Mouse (Mus musculus) liver, adult (tissue): Measurements from ENCODE around the gene Prkcb.
A peak's percentile ranks its signal among the peaks of the same experiment; 100 is the strongest.

ENCODE experiments used
- GATA4 ChIP-seq: IDR thresholded peaks from 2 replicates; pipeline ENCODE4 v1.6.1; 2014; ENCODE audit warnings: mild to moderate bottlenecking, low read length; ENCODE audit not compliant: insufficient replicate concordance

The Prkcb gene

DNA sequence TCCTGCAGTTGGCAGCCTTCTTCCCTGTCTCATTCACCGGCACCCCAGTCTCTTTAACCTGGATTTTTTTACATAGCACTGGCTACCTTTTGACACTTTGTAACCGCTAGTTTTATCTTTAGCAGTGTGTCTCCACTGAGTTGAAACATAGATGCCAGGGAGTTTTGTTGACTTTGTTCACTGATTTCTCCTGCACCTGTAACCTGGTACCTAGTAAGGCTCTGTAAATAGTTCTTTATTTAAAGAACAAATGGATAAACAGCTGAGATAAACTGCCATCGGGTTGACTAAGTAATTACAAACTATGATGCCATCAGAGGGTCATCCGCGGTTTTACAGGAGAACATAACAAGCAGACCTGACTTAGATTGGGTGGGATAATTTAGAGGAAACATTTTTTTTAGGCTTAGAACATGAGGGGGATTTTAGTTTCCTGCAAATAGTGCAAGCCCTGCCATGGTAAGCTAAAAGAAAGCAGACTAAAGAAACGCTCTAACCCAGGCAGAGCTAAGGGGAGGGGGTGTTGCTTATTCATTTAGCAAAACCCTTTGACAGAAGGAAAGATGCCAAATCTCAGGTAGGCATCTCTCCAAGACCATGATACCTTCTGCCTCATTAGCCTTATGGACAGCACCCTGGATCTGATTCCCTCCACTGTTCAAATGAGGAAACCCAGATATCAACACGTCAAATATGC lies 291.1 kb downstream of the Prkcb start:
- peak; percentile 20; the same call in 1 of the 2 replicates for TF ChIP-seq GATA4

DNA sequence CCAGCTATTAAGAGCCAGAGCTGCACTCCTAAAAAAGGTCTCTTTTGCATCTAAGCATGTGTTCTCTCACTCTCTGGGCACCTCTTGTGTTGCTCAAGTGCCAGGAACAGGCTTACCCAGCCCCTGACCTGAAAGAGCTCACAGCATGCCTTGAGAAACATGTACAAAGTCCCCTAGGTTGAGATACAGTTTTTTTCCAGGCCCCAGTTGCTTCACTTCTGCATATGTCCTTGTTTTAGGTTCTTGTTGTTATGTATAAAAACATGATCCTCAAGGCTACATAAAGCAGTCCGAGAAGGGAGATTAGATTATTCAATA lies 291.6 kb downstream of the Prkcb start:
- no peak for TF ChIP-seq GATA4

- TF ChIP-seq GATA4: no peak
Observed at GRCm38 (mm10) chr7:122584421-122585151, 296.0 kb downstream of the Prkcb start.

DNA sequence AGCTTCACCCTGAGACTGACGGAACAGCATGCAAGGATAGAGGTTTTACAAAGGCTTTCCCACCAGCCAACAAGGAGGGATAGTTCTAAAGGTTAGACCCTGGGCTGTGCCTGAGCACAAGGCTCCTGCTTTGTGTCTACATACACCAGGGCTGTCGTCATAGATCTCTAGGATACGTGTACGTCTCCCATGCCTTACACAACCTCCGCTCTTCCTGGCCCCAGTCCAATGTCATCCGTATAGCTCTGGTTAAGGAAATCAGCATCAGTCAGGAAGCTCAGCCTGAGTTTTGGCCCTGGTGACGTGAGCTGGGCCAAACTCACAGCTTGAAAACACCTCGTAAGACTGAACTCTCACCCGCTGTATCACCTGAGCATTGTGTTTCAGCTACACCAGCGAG lies 307.3 kb downstream of the Prkcb start:
- no peak for TF ChIP-seq GATA4

GRCm38 (mm10) chr7:122596596-122597170 lies 308.1 kb downstream of the Prkcb start:
- no peak for TF ChIP-seq GATA4

GRCm38 (mm10) chr7:122597313-122597712 lies 308.8 kb downstream of the Prkcb start:
- TF ChIP-seq GATA4: no peak

DNA sequence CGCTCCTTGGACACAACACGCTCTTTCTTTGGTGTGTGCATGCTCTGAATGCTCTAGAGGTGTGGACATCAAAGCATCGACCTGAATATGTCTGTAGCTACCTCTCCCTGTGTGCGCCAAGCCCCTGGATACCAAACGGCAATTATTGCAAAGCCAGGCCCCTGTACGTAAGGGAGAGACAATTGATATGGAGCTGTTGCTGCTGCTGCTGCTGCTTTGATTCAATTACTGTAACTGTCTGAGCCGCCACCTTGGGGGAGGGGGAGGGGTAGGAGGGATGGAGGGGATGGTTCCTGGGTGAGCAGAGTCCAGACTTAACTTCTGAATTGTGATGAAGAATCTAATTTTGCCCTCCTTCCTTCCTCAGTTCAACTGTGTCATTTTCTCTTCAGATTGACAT lies 312.3 kb downstream of the Prkcb start:
- no peak for TF ChIP-seq GATA4

DNA sequence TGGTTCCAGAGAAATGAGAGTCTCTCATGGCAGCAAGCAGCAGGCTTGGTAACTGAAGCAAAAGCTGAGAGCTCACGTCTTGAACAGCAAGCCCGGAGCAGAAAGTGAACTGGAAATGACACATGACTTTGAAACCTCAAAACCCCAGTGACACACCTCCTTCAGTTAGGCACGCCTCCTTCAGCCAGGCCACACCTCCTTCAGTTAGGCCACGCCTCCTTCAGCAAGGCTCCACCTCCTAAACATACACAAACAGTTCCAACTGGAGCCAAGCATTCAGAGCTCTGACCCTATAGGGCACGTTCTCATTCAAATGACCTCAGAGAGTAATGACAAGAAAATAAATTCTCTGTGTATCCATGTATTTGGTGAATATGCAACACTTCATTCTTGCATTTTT lies 316.5 kb downstream of the Prkcb start:
- no peak for TF ChIP-seq GATA4

DNA sequence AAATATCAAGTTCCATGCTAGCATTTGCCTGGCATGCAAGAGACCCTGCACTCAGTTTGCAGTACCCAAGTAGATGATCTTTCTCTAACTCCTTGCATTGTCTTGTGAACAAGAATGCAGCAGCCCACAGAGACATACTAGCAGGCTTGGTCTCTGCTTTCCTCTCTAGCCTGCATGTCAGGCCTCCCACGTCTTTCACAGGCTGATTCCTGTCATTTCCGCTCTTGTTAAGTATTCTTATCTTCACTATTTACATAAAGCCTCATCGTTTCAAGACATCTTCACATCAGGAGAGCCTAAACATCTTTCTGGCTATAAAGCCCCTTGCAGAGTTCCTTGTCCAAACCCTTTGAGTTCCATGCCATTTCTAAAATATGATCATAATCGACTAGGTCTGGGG lies 320.9 kb downstream of the Prkcb start:
- TF ChIP-seq GATA4: no peak

DNA sequence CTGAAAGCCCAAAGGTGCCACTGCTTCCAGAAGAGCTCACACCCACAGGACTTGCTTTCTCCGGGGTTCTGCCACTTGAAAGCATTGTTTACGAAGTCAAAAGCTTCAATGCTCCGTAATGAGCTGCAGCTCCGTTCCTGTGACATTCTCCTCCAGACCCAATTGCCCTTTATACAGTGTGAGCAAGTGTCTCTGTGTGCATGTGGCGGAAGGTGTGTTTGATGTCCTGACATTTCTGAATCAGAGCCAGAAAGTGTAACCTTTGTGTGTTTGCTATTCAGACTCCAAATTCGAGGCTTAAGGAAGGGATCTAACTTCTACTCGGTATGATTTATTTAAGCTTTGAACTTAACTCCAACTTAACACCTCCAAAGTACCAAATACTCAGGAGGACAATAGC lies 321.6 kb downstream of the Prkcb start:
- TF ChIP-seq GATA4: no peak

- no peak for TF ChIP-seq GATA4
Observed at GRCm38 (mm10) chr7:122613876-122614275, 325.3 kb downstream of the Prkcb start.

DNA sequence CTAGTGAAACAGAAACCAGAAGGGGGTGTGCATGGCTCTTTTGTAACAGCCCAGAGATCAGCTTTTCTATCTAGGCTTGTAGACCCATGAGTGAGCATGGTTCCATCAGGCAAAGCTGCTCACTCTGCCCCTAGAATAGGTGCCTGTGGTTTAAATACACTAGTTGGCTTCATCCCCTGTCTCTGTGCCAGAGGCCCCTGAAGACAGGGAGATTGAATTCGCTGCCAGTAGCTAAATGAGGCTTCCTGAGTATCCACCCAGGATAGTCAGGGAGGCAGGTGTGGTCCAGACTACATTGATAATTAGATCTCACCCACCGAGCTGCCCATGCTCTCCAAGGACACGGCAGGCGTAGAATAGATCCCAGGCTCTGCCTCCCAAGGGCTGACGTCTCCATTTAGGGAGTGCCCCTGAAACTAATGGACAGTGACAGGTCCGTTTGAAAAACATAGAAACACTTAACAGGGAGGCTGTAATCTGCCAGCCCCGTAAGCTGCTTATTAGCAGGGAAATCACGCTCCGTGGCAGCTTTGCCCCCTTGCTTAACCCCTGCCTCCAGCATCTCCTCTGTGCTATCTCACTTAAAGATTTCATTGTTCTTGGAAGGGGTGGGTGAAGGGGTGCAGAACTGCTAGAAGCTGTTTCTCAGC lies 333.7 kb downstream of the Prkcb start:
- no peak for TF ChIP-seq GATA4

DNA sequence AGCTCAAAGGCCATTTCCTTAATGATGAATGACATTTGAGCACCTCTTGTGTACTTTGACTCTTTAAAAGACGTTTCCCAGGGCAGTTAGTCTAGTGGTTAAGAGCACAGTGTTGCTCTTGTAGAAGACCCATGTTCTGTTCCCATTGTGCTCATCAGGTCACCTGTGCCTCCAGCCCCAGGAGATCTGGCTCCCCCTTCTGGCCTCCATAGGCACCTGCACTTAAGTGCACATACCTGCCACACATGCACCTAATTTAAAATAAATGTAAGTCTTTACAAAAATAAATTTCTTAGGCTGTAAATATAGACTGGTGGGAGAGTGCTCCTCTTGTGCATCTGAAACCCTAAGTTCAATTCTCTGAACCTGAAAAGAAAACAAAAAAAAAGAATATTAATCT lies 335.2 kb downstream of the Prkcb start:
- TF ChIP-seq GATA4: no peak

DNA sequence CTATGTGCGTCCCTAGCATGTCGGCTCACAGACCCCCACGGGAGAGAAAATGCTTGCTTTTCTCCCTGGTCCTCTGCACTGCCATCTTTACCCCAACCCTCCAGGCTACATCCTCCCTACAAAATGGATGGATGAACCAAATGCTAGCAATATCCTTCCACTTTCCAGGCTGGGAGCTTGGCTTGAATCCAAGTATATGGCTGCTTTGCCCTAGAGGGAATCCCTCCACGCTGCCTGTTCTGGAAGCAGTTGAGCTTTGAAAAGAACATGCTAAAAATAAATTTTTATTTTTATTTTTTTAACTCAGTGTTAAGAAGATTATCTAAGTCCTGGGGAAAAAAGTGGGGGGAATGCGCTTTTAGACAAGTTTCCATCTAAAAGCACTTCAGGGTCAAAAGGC lies 339.5 kb downstream of the Prkcb start:
- no peak for TF ChIP-seq GATA4

DNA sequence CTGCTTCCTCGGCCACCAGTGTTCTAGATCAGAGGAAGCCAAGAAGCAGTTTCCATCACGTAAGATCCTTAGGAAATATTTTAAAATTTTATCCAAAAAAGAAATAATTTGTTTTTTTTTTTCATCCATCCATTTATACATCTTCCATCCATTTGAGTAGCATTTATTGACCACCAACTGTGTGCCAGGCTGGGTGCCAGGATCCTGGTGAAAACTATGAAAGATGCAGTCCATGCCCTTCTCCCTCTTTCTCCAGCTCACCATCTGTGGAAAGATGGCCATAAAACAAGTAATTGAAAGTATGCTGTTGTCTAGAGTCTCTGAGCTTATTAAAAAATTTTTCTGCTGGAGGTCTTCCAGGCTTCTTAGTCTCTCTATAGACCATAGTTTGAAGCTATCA lies 341.8 kb downstream of the Prkcb start:
- no peak for TF ChIP-seq GATA4

DNA sequence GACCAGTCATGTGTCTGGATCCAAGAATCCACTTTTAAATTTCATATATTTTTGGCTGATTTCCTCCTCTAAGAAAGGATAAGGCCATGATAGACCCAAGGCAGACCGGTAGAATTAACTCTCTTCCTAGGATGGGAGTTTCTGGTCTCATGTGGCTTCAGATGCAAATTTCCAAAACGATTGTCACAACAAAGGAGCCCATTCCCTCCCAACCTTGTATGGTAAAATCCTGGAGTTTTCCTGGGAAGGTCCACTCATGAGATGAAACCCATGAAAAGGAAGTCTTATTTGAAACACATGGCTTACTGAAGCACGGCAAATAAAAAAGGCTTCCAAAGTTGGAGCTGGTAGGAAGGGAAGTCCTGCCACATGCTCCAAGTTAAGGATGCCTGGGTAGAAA lies 342.6 kb downstream of the Prkcb start:
- TF ChIP-seq GATA4: no peak
